Mouse (Mus musculus) embryonic facial prominence, embryonic 15.5 days (tissue): Measurements from ENCODE around the gene Jph4. TPM values are rescaled to one million over a fixed set of nuclear protein-coding genes. Genes with fewer than 3 reads are reported as not detected.
A peak's percentile ranks its signal among the peaks of the same experiment; 100 is the strongest.

ENCODE experiments used
- ATAC-seq: fragments of 200-750 bp; cut with Nextera tagmentation; 2 replicates; pipeline ENCODE4 v1.8.0; 2017; ENCODE audit warnings: low read depth, moderate TSS enrichment; ENCODE audit not compliant: insufficient number of reproducible peaks, low FRiP score, low TSS enrichment
- H3K27ac ChIP-seq: fragments of 300-500 bp; sonication (generic); replicated peaks from 2 replicates; pipeline ENCODE4 v1.5.1; 2015; ENCODE audit warnings: mild to moderate bottlenecking, inconsistent platforms
- H3K27me3 ChIP-seq: fragments of 300-500 bp; sonication (generic); 2 replicates; pipeline ENCODE4 v1.6.1; 2015; ENCODE audit warnings: inconsistent platforms
- H3K36me3 ChIP-seq: fragments of 300-500 bp; sonication (generic); 2 replicates; pipeline ENCODE4 v1.6.1; 2015; ENCODE audit warnings: mild to moderate bottlenecking, inconsistent platforms
- H3K4me1 ChIP-seq: fragments of 300-500 bp; sonication (generic); 2 replicates; pipeline ENCODE4 v1.6.1; 2015; ENCODE audit warnings: inconsistent platforms
- H3K4me2 ChIP-seq: fragments of 300-500 bp; sonication (generic); replicated peaks from 2 replicates; pipeline ENCODE4 v1.6.1; 2015; ENCODE audit warnings: mild to moderate bottlenecking, inconsistent platforms
- H3K4me3 ChIP-seq: fragments of 300-500 bp; sonication (generic); replicated peaks from 2 replicates; pipeline ENCODE4 v1.5.1; 2015; ENCODE audit warnings: mild to moderate bottlenecking, inconsistent platforms
- H3K9ac ChIP-seq: fragments of 300-500 bp; sonication (generic); 2 replicates; pipeline ENCODE4 v1.6.1; 2015; ENCODE audit warnings: inconsistent platforms
- H3K9me3 ChIP-seq: fragments of 300-500 bp; sonication (generic); replicated peaks from 2 replicates; pipeline ENCODE4 v1.6.1; 2016; ENCODE audit warnings: inconsistent platforms
- WGBS: fragments of 180-500 bp; shearing (Covaris S2); methylation state at CpG from one replicate; pipeline ENCODE4 v1.1.7; 2015; 5-methylcytosine and 5-hydroxymethylcytosine counted together
- polyA plus RNA-seq: library from polyadenylated mRNA; unstranded; fragments of >200 nt; fragmentation: Nextera tagmentation; extraction: Ambion mirVana; gene quantifications from 2 replicates; pipeline ENCODE4 v1.2.1, GENCODE M21; 2015

Jph4 gene
- polyA plus RNA-seq, 1 experiment from 2014 or later = 3.6 TPM

- Histone ChIP-seq H3K27ac (0 out of 2 replicates have a peak overlapping the region, but pooled peaks have one; percentile 31), H3K27me3 (0 out of 2 replicates have a peak, but pooled peaks cover 2% of the 10 kb centered on the region), H3K9ac (no peak overlapping the region), H3K4me2 (no peak overlapping the region; the same call in 1 of the 2 replicates), H3K36me3 (no peaks in the 10 kb centered on the region), H3K9me3 (no peaks in the 10 kb centered on the region), H3K4me1 (peaks cover 30% of the 10 kb centered on the region), H3K4me3 (no peak overlapping the region)
- no peak for ATAC-seq
- 40% methylated on average over 15 of the region's 15 CpGs for WGBS
Measured at GRCm38 (mm10) chr14:55077481-55078365, 39.0 kb downstream of the Jph4 start.

GRCm38 (mm10) chr14:55076956-55077355 is 39.8 kb downstream of the Jph4 start:
- no peak overlapping the region for H3K27ac ChIP-seq
- no peak overlapping the region for H3K4me3 ChIP-seq
- 59% methylated on average over 3 of the region's 3 CpGs for WGBS
- no peak overlapping the region for H3K4me2 ChIP-seq
- ATAC-seq = no peak
- H3K4me1 ChIP-seq = peaks cover 37% of the 10 kb centered on the region
- H3K27me3 ChIP-seq = 0 out of 2 replicates have a peak, but pooled peaks cover 2% of the 10 kb centered on the region
- H3K9me3 ChIP-seq = no peaks in the 10 kb centered on the region
- H3K9ac ChIP-seq = no peak overlapping the region
- no peaks in the 10 kb centered on the region for H3K36me3 ChIP-seq

- no peak overlapping the region for H3K4me3 ChIP-seq
- WGBS = 46% methylated on average over 6 of the region's 6 CpGs
- ATAC-seq = no peak
- no peak overlapping the region for H3K27ac ChIP-seq
- no peak overlapping the region for H3K9ac ChIP-seq
- no peaks in the 10 kb centered on the region for H3K36me3 ChIP-seq
- no peak overlapping the region for H3K4me2 ChIP-seq
- H3K27me3 ChIP-seq = 0 out of 2 replicates have a peak, but pooled peaks cover 2% of the 10 kb centered on the region
- peaks cover 43% of the 10 kb centered on the region for H3K4me1 ChIP-seq
- no peaks in the 10 kb centered on the region for H3K9me3 ChIP-seq
Measured at GRCm38 (mm10) chr14:55076224-55076623, 40.5 kb downstream of the Jph4 start.

GRCm38 (mm10) chr14:55074416-55074815 is 42.3 kb downstream of the Jph4 start:
- H3K27ac ChIP-seq = no peak overlapping the region
- no peak overlapping the region for H3K9ac ChIP-seq
- H3K36me3 ChIP-seq = no peaks in the 10 kb centered on the region
- H3K4me1 ChIP-seq = peaks cover 39% of the 10 kb centered on the region
- no peak overlapping the region for H3K4me3 ChIP-seq
- no peak for ATAC-seq
- no peak overlapping the region for H3K4me2 ChIP-seq
- H3K9me3 ChIP-seq = no peaks in the 10 kb centered on the region
- 0 out of 2 replicates have a peak, but pooled peaks cover 2% of the 10 kb centered on the region for H3K27me3 ChIP-seq
- WGBS = 91% methylated on average over 12 of the region's 12 CpGs

GRCm38 (mm10) chr14:55071756-55072155 is 45.0 kb downstream of the Jph4 start:
- H3K4me1 ChIP-seq = peaks cover 22% of the 10 kb centered on the region; the same call in 1 of the 2 replicates
- H3K27ac ChIP-seq = 0 out of 2 replicates have a peak overlapping the region, but pooled peaks have one; percentile 3
- no peak overlapping the region for H3K9ac ChIP-seq
- peak overlapping the region; percentile 31 for H3K4me2 ChIP-seq
- H3K4me3 ChIP-seq = peak overlapping the region; percentile 9
- no peaks in the 10 kb centered on the region for H3K9me3 ChIP-seq
- H3K36me3 ChIP-seq = peaks cover 7% of the 10 kb centered on the region; the same call in 1 of the 2 replicates
- no peaks in the 10 kb centered on the region for H3K27me3 ChIP-seq
- 28% methylated on average over 19 of the region's 19 CpGs for WGBS
- ATAC-seq = 0 out of 2 replicates have a peak, but pooled peaks have one; percentile 17

GRCm38 (mm10) chr14:55066042-55066441 is 50.7 kb downstream of the Jph4 start:
- Histone ChIP-seq H3K36me3 (peaks cover 25% of the 10 kb centered on the region), H3K27me3 (no peaks in the 10 kb centered on the region), H3K4me3 (no peak overlapping the region), H3K4me2 (no peak overlapping the region), H3K27ac (no peak overlapping the region), H3K9ac (no peak overlapping the region), H3K4me1 (peaks cover 18% of the 10 kb centered on the region), H3K9me3 (no peaks in the 10 kb centered on the region)
- no peak for ATAC-seq
- WGBS = 85% methylated on average over 8 of the region's 8 CpGs

GRCm38 (mm10) chr14:55065391-55065790 is 51.3 kb downstream of the Jph4 start:
- no peak for ATAC-seq
- H3K4me1 ChIP-seq = peaks cover 21% of the 10 kb centered on the region
- H3K4me3 ChIP-seq = no peak overlapping the region
- H3K36me3 ChIP-seq = peaks cover 25% of the 10 kb centered on the region
- 87% methylated on average over 13 of the region's 13 CpGs for WGBS
- no peaks in the 10 kb centered on the region for H3K9me3 ChIP-seq
- H3K27ac ChIP-seq = no peak overlapping the region
- no peak overlapping the region for H3K9ac ChIP-seq
- H3K4me2 ChIP-seq = no peak overlapping the region
- no peaks in the 10 kb centered on the region for H3K27me3 ChIP-seq

- Histone ChIP-seq H3K27ac (no peak overlapping the region), H3K4me1 (peaks cover 23% of the 10 kb centered on the region), H3K9me3 (no peaks in the 10 kb centered on the region), H3K36me3 (peaks cover 25% of the 10 kb centered on the region), H3K27me3 (no peaks in the 10 kb centered on the region), H3K9ac (no peak overlapping the region), H3K4me2 (no peak overlapping the region), H3K4me3 (no peak overlapping the region)
- 79% methylated on average over 35 of the region's 35 CpGs for WGBS
- no peak for ATAC-seq
Measured at GRCm38 (mm10) chr14:55064481-55065370, 52.0 kb downstream of the Jph4 start.

GRCm38 (mm10) chr14:55063581-55064381 is 53.0 kb downstream of the Jph4 start:
- WGBS = 84% methylated on average over 22 of the region's 22 CpGs
- H3K4me3 ChIP-seq = no peak overlapping the region

GRCm38 (mm10) chr14:55063117-55063516 is 53.6 kb downstream of the Jph4 start:
- H3K4me3 ChIP-seq = no peak overlapping the region
- no peaks in the 10 kb centered on the region for H3K9me3 ChIP-seq
- H3K27me3 ChIP-seq = no peaks in the 10 kb centered on the region
- H3K4me2 ChIP-seq = no peak overlapping the region
- peaks cover 29% of the 10 kb centered on the region for H3K4me1 ChIP-seq
- H3K9ac ChIP-seq = no peak overlapping the region
- peaks cover 25% of the 10 kb centered on the region for H3K36me3 ChIP-seq
- 89% methylated on average over 5 of the region's 5 CpGs for WGBS
- no peak for ATAC-seq
- no peak overlapping the region for H3K27ac ChIP-seq

More at GRCm38 (mm10) chr14:55063581-55064381, 53.0 kb downstream of the Jph4 start:
- H3K27me3 ChIP-seq = no peaks in the 10 kb centered on the region
- H3K27ac ChIP-seq = no peak overlapping the region
- no peak for ATAC-seq
- no peak overlapping the region for H3K4me2 ChIP-seq
- H3K4me1 ChIP-seq = peaks cover 29% of the 10 kb centered on the region
- H3K9me3 ChIP-seq = no peaks in the 10 kb centered on the region
- H3K9ac ChIP-seq = no peak overlapping the region
- peaks cover 25% of the 10 kb centered on the region for H3K36me3 ChIP-seq
